ENCODE assay signal across 22 mouse cellular contexts in the genomic region with DNA sequence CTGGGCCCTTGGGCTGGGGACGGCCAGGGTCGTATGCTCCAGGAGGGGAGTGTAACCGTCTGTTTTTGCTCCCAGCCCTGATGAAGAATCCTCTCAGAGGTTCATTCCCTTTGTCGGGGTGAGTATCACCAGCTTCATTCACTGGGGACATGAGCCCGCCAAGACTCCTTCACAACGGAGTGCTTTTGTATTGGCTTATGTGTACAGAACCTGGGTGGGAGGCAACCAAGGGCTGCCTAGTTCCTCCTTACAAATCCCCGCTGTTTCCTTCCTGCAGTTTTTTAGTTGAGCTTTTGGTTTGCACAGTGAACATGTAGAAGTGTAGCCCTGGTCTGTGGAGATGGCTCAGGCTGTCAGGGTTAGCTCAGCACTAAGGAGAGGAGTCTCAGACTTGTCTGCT. TPM values are rescaled to one million over a fixed set of nuclear protein-coding genes. Genes with fewer than 3 reads are reported as not detected.
"Had no signal": no experiment of that assay in that cellular context is flagged by ENCODE, and none has a peak within 500 bp of the region (broad histone marks: within the 10 kb centered on the region; RNA-seq: fewer than 3 reads in every experiment).

No protein-coding gene starts in this region.

- ATAC-seq: hindbrain, embryonic 16.5 days; hindbrain, postnatal 0 days; inflammation-experienced regulatory T-cells, adult 6 months; intestine, embryonic 15.5 days; intestine, embryonic 16.5 days; intestine, postnatal 0 days had no signal

- DNase-seq: heart, postnatal 10 days; heart, postnatal 14 days; heart, postnatal 36 days; heart, postnatal 4 days; kidney, adult 11 months; kidney, adult 18-20 months; kidney, adult 2 months; kidney, adult 8-10 months; kidney, adult 9 months; kidney, postnatal 10 days; kidney, postnatal 14 days; kidney, postnatal 36 days; kidney, postnatal 4 days; layer of hippocampus, adult 9-11 months; layer of hippocampus, postnatal 36 days had no signal

RNA-seq across cellular contexts. Expression of a gene that starts 6.3 kb away (rescaled TPM):
- total RNA-seq: heart, postnatal 25 days; heart, postnatal 36 days had no signal
